Mouse (Mus musculus) B cell, adult 2 months (primary cell): ENCODE data around the gene Mon1a.
A peak's percentile ranks its signal among the peaks of the same experiment; 100 is the strongest.

Experiments
- DNase-seq, 2 experiments: peaks; one replicate each; pipeline ENCODE4 v3.0.0; 2022

Gene Mon1a

DNA sequence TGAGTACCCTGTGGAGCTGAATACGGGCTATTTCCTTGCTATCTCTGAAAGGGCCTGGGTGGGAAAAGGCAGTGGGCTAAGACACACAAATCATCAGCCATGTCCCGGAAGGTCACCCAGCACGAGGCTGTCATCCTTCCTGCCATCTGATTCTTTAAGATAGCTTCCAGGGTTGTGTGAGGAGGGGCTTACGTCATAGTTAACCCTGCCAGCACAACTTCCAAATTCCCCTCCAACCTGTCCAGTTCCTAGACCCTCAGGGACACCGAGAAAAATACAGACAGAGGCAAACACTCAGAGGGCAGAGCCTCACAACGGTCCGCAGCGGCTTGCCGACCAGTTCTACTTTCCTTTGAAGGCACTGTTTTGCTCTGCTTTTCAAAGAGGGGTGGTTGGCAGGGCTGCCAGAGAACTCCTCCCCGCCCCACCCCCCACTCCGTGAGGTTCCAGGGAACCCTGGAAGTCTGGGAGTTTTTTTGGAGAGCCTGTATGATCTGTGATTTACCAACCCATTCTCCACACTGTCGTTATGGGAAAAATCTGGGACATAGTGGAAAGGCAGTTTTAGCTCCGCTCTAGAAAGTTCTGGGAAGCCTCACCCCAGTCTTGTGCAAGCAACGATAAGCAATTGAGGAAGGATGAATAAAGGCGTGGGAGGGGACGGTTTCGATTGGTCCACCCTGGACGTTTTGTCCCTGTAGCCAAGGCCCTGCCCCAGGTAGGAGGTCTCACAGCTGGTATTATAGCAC lies 20.6 kb downstream of the Mon1a start:
- DNase-seq: no peak

DNA sequence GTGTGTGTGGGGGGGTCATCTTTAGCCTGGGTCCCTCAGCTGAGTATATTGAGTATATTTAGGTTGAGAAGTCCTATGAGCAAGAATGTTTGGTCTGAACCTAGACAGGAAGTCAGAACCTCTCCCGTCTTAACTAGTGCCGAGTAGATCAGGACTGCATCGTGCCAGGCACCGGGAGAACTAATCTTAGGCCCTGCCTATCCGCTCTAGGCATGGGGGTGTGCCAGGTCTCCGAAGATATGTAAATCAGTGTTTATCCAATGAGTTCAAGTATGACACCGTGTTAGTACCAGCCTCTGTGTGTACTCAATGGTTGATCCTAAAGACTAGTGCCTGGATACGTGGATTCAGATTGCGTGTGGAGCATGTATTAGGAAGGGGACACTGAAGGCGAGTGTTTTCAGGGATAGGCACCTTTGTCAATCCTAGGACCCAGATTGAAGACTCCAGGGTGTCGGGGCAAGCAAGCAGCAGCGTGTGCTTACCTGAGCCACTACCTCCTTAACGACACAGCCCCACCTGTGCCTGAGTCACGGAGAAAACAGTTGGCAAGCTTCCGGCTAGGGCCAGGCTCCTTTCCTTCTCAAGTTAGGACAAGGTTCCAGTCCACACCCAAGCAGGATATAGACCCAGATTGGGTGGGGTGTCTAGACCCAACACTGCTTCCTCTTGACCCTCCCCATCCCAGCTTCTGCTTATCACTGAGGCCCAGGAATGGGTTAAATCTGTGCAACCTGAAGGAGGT lies 22.2 kb downstream of the Mon1a start:
- DNase-seq: no peak

DNA sequence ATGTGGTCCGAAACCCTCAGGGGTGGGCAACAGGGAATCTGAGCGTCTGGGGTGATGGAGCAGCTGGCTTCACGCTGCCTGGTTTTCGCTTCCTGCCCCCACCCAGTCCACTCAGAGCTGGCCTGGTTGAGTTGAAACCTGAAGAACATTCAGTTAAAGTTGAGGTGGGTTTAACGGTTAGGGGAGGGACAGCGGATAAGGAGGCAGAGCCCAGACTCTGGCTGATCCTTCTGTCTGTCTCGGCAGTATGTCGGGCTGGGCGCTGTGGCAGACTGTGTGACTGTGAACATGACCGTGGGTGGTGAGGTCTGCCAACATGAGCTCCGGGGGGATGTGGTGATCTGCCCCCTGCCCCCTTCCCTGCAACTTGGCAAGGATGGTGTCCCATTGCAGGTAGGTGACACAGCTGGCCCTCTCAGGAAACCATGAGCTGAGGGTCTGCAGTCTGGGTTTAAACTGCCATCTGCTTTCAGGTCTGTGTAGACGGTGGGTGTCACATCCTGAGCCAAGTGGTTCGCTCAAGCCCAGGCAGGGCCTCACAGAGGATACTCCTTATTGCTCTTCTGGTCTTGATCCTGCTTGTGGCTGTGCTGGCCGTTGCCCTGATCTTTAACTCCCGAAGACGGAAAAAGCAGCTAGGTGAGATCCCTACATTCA lies 26.9 kb downstream of the Mon1a start:
- DNase-seq: no peak

DNA sequence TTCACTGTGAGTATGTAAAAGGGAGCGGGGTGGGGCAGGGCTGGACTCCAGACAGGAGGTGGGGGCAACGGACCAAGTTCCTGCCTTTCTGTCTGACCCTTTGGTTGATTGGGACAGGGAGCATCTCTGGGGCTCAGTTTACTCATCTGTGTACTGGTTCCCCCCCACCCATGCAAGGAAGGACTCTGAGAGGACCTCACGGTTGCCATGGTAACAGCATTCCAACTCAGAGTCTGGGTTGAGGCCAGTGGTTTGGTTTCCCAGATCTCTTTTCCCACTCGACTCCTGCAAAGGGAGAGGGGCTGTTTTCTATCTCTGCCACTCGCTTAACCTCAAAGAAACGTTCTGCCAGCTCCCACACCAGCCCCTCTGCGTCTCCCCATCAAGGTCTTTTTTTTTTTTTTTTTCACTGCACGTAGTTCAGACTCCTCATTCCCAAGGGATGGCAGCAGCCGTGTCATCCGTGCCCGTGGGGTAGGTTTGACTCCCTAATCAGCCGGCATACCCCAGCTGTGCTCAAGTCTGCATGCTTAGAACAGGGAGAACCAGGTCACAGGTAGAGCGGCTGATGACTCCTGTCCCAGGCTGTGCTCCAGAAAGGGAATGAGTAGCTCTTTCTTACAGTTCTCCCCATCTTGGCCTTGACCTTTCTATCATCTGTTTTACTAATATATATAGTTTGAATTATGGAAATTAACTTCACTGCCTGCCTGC lies 30.1 kb downstream of the Mon1a start:
- no peak for DNase-seq

DNA sequence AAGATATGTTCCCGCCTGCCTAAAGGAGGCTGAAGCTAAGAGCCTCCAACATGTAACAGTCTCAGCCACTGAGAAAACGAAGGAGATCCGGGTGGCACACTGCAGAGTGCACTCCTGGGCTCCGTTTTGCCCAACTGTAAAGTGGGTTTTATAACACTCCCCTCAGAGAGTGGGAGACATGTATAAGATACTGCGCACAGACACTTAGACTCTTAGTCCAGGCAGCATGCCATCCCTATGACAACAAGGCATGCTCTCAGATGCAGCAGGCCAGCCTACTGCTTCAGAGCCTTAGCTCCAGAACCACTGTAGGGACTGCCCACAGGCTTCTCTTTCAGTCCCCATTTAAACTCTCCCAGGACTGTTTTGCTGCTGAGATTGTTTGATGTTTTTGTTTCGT lies 30.9 kb downstream of the Mon1a start:
- no peak for DNase-seq

DNA sequence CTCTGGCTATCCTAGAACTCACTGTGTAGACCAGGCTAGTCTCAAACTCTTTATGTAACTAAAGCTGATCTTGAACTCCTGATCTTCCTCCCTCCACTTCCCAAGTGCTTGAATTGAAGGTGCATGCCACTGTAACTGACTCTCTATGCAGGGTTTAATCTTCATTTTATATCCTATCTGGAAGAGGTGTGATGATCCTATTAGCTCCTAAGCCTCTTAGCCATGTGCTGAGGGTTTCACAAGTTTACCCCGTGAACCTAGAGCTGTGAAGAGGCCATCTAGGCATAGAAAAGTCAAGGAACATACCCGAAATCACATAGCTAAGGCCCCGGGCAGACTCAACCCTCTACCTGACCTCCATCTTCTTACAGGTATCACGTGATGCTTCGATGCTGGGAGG lies 31.5 kb downstream of the Mon1a start:
- no peak for DNase-seq

DNA sequence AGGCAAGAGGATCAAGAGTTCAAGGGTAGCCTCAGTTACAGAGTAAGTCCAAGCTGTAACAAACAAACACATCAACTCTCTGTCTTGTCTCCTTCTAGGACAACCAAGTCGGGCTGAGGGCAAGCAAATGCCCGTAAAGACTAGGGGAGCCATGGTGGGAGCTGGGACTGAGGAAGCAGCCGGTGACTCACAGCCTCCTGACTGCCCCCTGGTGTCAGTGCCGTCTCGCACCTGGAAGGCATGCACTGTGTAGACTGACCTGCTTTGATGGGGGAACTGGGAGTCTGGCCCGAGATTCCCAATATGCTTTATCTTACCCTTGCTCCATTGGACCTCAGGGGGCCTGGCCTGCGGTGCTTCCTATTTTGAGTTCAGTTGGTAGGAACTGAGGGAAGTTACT lies 35.1 kb downstream of the Mon1a start:
- peak; percentile 46 to 48 for DNase-seq

DNA sequence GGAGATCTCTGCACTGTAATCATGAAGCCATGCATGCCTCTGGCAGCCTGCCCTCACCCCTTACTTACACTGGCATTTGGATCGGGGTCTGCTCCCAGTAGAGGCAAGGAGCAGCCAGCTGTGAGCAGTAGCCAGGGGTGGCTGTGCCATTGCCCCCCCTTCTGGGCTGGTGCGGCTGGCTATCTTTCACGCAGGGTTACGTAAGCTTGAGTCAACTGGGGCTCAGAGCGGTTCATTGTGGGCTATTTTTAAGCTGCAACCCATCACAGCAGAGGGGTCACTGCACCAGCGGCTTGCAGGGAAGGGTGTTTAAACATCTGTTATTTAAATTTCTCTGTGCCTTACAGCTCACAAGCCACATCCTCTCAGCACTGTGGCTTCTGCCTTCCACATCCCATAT lies 36.0 kb downstream of the Mon1a start:
- no peak for DNase-seq

DNA sequence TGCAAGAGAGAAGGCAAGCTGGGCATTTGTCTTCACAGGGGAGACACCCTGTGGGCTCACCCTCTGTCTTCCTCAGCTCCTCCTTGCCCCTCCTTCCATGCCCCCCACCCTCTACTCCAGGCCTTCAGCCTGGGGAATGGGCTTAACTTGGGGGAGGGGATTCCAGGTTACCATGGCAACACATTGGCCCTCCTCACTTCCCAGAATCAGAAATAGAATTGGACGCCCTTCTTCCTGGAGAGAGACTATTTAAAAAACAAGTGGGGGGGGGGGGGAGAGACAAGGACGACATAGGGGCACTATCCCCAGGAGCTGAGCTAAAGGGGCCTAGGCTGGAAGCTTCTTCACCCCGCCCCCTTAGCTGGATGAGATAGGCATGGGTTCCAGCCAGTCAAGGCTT lies 37.3 kb downstream of the Mon1a start:
- DNase-seq: no peak

DNA sequence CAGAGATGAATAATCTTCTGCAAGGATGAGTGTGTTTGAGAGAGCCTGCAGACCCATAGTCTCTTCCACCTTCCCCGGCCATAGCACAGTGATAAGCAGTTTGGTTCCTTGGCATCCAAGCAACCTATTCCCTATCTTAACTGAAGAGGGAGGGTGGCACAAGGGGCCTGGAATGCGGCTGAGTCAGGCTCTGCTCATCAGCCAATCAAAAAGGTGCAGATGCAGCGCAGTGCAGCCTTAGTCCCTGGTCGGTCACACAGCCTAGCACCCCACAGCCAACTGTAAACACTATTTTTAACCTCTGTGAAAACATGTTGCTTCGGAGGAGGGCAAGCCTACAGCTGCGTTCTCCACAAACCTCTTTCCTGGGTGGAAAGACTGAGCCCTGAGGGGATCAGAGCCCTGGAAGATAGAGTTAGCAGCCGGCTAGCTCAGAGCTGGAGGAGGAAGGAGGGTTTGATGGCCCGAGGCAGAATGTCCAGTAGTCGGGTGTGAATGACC lies 39.0 kb downstream of the Mon1a start:
- DNase-seq: no peak

DNA sequence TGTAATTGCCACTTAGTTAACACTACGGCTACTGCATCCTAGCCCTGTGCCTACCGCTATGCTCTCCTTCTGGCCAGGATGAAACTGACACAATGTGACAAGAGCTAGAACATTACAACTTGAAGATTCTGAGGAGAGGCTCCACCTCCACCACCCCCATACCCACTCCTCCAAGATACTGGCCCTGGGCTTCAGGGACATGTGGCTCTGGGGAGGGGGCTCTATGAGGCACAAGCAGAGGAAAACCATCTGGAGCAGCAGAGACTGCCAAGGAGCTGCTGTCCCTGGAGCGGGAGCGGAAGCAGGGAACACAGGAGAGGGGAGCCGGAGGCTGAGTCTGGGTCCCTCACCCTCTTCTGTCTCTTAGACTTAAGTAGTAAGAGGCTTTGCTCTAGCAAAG lies 39.8 kb downstream of the Mon1a start:
- DNase-seq: no peak

DNA sequence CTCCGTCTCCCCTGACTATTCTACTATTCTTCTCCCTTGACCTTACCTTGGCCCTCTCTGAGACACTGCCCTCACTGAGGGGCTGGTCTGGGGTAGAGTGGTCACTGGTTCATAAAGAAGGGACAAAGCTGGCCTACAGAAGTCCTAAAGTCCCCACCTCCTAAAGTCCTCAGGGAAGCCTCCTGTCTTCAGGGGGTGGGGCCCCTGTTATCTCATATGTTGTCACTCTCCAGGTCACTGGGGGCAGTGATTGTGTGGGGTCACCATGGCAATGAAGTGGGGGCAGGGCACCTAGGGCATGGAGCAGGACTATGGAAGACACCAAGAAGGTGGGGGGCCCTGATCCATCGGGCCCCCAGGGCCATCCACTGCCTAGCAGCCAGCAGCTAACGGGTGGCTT lies 40.2 kb downstream of the Mon1a start, which contains the start of gene Actl11:
TSS of gene Actl11 (plus strand) at position 301 of the 400 bp plus-strand sequence.
- no peak for DNase-seq

DNA sequence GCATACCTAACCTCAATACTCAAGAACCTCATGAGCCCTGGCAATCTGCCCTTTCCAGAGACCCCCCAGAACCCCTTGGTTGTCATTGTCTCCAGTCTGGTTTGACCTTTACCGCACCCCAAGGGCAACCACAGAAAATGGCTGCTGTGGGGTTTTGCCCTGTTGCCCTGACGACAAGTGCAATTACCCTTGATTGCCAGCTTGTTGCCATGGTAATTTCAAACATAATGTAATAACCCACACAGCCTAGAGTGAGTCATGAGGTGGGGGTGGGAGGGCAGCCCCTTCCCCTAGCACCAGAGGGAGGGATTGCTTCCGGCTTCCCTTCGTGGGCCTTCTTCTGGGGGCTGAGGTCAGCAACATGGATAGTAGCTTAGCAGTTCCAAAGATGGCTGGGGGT lies 44.3 kb downstream of the Mon1a start:
- no peak for DNase-seq

DNA sequence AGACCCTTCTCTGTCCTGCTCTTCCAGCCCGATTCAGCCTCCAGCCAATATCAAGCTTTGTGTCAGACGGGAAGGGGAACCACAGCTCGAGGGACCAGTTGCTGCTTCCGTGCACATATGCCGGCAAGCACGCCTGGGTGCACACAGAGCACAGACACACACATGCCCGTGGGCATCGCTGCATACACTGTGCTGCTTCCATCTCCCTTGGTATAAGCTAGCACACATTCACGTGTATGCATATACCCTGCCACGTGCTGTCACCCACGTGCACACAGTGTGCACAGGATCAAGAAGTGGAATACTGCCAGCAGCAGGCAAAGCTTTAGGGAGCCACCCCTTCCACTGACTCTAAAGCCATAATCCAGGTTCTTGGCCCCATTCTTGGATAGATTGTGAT lies 46.2 kb downstream of the Mon1a start:
- peak; percentile 7 to 16 for DNase-seq

DNA sequence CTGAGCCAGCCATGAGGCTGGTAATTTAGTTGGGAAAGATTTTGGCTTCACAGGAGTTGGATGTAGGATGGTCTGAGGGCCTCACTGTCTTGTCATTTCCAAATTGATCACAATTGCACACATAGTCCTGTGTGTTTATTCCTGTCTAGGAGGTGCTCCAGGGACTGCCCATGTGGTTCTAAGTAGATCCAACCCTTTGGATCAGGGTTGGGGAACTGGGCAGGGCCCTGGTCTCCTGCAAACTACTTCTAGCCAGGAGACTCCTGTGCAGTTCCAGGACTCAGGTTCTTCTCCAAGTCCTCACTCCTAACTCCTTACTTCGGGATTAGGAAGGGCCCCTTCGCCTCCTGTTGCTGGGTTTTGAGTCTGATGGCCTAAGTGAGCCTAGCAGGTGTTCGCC lies 47.4 kb downstream of the Mon1a start, which contains the start of gene Camkv:
TSS of gene Camkv (plus strand) at position 301 of the 400 bp plus-strand sequence.
- DNase-seq: peak in 1 of 2 experiments; percentile 4

DNA sequence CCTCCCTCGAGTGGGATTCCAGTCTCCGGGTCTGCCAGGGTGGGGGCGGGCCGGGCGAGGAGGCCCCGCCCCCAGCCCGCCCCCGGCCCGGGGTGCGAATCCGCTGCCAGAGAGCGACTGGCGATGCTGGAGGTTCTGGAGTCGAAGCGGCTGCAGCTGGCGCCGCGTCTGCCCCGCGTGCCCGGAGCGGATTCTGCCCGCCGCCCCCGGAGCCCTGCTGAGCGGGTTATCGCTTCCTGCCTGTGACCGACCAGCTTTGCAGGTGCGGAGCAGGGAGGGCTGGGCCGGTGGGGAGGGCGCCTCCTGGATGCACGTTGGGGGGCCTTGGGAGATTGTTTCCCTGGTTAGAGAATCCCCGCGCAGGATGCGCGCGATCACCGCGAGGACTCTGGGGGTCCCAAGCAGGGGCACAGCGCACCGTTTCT lies 47.9 kb downstream of the Mon1a start:
- DNase-seq: peak; percentile 57 to 59

DNA sequence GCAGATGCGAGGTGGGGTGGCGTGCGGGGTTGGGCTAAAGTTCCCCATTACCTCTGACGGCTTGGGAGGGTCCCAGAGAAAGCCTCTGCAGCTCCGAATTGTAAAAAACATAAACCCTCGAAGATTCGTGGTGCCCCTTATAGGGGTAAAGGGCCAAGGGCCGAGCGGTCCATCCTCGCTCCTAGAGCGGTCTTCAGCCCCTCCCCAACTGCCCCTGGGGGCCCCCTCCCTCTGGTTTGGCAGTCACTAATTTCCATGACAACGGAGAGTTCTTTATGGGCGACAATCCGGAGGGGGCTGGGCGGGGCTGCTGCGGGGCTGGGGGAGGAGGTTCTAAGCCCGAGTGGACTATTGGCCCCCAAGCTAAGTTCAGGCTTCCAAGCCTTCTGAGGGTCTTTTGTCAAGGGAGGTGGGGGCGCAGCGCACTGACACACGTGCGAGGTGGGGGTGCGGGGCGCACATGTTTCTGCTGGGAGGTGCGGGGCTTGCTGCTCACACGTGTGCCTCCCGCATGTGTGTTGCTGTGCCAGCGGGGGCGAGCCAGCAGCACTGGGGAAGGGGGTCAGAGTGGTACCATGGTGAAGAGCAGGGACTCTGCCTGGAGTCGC lies 48.4 kb downstream of the Mon1a start:
- peak in 1 of 2 experiments; percentile 10 for DNase-seq

DNA sequence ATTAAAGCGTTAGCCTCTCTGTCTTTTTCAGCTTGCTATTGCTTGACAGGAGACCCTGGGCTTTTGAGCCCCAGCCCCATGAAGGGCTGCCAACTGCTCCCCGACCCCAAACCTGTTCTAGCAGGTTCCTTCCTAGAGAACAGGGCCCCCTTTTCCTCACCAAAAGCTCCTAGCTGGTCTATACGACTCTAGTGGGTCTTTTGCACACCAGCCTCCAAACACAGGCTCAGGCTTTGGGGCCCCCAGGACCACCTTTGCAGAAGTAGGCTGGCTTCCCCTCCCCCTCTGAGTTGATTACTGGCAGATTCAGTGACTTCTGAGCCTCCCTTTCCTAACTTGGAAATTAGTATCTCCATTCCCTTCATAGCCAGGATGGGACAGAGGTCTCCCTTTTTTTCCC lies 48.9 kb downstream of the Mon1a start:
- DNase-seq: no peak

DNA sequence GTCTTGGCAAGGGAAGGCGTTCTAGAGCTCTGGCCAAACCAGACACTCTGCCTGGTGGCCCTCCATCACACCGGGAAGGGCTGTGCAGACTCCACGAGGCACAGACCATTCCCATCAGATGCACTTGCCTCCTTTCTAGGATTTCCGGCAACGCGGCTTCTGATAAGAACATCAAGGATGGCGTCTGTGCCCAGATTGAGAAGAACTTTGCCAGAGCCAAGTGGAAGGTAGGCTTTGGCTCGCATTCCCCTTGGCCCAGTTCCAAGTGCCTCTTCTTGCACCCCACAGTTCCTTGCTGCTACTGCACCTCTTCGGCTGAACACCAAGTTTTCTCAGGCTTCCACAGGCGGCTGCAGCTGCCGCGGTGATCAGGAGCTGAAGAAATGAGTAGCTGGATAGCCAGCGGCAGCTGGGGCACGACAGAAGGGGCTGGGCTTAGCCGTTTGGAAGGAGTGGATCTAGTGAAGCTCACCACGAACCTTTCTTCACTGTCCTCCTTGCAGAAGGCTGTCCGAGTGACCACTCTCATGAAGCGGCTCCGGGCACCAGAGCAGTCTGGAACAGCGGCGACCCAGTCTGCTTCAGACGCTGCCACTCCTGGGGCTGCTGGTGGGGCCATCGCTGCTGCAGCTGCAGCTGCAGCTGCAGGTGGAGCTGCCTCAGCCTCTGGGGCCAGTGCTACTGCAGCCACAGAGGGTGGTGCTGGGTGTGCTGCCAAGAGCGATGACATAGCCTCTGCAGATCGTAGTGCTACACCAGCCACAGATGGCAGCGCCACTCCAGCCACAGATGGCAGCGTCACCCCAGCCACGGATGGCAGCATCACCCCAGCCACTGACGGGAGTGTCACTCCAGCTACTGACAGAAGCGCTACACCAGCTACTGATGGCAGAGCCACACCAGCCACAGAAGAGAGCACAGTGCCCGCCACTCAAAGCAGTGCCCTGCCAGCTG lies 59.6 kb downstream of the Mon1a start:
- no peak for DNase-seq

DNA sequence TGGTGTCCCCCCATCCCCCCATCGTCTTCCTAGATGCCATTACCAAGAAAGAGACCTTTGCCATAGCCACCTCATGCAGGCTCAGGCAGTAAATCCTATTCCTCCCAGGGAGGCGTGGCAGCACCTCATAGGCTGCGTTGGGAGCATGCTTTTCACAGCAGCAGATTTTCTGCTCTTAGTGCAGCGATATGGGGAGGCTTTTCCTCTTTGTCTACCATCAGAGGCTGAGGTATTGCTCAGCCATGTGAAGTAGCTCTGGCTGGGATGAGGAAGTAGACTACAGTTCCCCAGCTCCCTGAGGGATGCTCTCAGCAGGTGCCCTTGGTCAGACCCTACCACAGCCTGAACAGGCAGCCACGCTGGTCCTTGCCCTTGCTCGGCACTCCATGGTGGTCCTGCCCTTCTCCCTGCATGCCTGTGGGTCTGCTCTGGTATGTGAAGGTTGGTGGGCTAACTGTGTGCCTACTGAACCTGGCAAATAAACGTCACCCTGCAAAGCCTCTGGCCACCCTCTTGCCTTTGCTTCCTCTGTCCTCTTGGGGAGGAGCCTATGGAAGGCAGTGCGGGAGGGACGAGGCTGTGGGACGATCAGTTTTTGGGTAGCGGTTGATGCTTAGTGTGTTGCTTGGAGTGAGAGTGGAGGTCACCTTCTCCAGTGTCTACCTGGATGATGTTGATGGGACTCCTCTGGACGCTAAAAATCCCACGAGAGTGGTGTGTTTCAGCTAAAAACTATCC lies 61.4 kb downstream of the Mon1a start:
- peak in 1 of 2 experiments; percentile 12 for DNase-seq

DNA sequence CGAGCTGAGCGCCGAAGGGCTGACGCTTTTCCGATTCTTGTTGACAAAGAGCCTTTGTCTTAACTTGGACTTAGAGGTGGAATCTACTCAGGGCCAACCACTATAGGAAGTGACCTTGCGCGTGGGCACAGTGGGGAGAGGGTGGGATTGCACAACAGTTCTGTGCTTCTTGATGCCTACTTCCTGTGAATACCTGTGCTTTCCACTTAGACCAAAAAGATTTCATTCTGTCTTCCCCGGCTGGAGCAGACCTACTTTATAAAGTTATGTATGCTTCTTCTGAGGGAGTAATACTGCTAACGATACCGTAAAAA lies 61.9 kb downstream of the Mon1a start, which contains the start of gene Traip:
TSS of gene Traip (plus strand) at position 215 of the 314 bp plus-strand sequence.
- DNase-seq: no peak
